Mouse (Mus musculus): ENCODE measurements at regions not wholly inside any gene's neighbourhood (a gene's known extent, or its start where the extent isn't known, plus 50 kb on each side); places are given as distances from the start of the nearest gene placed in this dataset.

- no peak for DNase-seq (ENCODE audit: extremely low read depth, low read depth, low spot score)
Observed at GRCm38 (mm10) chr3:135971611-135972010, 146.5 kb downstream of the Slc39a8 start.

GRCm38 (mm10) chr3:135972413-135972812 is 147.3 kb downstream of the Slc39a8 start:
- no peak for DNase-seq (ENCODE audit: extremely low read depth, low read depth, low spot score)

GRCm38 (mm10) chr3:135973243-135973642 is 148.2 kb downstream of the Slc39a8 start:
- no peak for DNase-seq (ENCODE audit: extremely low read depth, low read depth, low spot score)

GRCm38 (mm10) chr3:135973842-135974241 is 148.8 kb downstream of the Slc39a8 start:
- DNase-seq (ENCODE audit: extremely low read depth, low read depth, low spot score), result no peak

- no peak for DNase-seq (ENCODE audit: extremely low read depth, low read depth, low spot score)
Observed at GRCm38 (mm10) chr3:135974769-135975168, 149.7 kb downstream of the Slc39a8 start.

GRCm38 (mm10) chr3:135987171-135987570 is 162.1 kb downstream of the Slc39a8 start:
- DNase-seq (ENCODE audit: extremely low read depth, low read depth, low spot score), result no peak

- no peak for DNase-seq (ENCODE audit: extremely low read depth, low read depth, low spot score)
Observed at GRCm38 (mm10) chr3:135989281-135989680, 164.2 kb downstream of the Slc39a8 start.

GRCm38 (mm10) chr3:135990338-135990737 is 165.3 kb downstream of the Slc39a8 start:
- DNase-seq (ENCODE audit: extremely low read depth, low read depth, low spot score), result no peak

- no peak for DNase-seq (ENCODE audit: extremely low read depth, low read depth, low spot score)
Observed at GRCm38 (mm10) chr3:135990814-135991454, 165.9 kb downstream of the Slc39a8 start.

GRCm38 (mm10) chr3:136000592-136001160 is 175.6 kb downstream of the Slc39a8 start:
- peak; percentile 18 for DNase-seq (ENCODE audit: extremely low read depth, low read depth, low spot score)
